Mouse (Mus musculus) liver, embryonic 11.5 days (tissue): Measurements from ENCODE around the gene Il17d. TPM values are rescaled to one million over a fixed set of nuclear protein-coding genes. Genes with fewer than 3 reads are reported as not detected.

Experiments used
- ATAC-seq: fragments of 200-750 bp; cut with Nextera tagmentation; replicated peaks from 2 replicates; pipeline ENCODE4 v1.8.0; 2017; ENCODE audit warnings: moderate number of reproducible peaks, mild to moderate bottlenecking, moderate TSS enrichment, moderate library complexity; ENCODE audit not compliant: low FRiP score
- DNase-seq: peaks from one replicate; pipeline ENCODE4 v3.0.0-alpha.2; 2017; ENCODE audit warnings: low spot score
- H3K27ac ChIP-seq: fragments of 300-500 bp; sonication (generic); 2 replicates; pipeline ENCODE4 v1.5.1; 2014; ENCODE audit warnings: mild to moderate bottlenecking, low read depth, low read length, control low read depth
- H3K27me3 ChIP-seq: fragments of 300-500 bp; sonication (generic); replicated peaks from 2 replicates; pipeline ENCODE4 v1.6.1; 2014; ENCODE audit warnings: low read length, mixed read lengths; ENCODE audit not compliant: control insufficient read depth, insufficient read depth
- H3K36me3 ChIP-seq: fragments of 300-500 bp; sonication (generic); 2 replicates; pipeline ENCODE4 v1.6.1; 2014; ENCODE audit warnings: mild to moderate bottlenecking, low read length, moderate library complexity, mixed read lengths; ENCODE audit not compliant: control insufficient read depth, insufficient read depth
- H3K4me1 ChIP-seq: fragments of 300-500 bp; sonication (generic); replicated peaks from 2 replicates; pipeline ENCODE4 v1.6.1; 2014; ENCODE audit warnings: low read length, mixed read lengths; ENCODE audit not compliant: control insufficient read depth, insufficient read depth
- H3K4me2 ChIP-seq: fragments of 300-500 bp; sonication (generic); 2 replicates; pipeline ENCODE4 v1.6.1; 2014; ENCODE audit warnings: mild to moderate bottlenecking, control low read depth, moderate library complexity
- H3K4me3 ChIP-seq: fragments of 300-500 bp; sonication (generic); 2 replicates; pipeline ENCODE4 v1.5.1; 2014; ENCODE audit warnings: low read depth, low read length, control low read depth
- H3K9ac ChIP-seq: fragments of 300-500 bp; sonication (generic); 2 replicates; pipeline ENCODE4 v1.6.1; 2014; ENCODE audit warnings: low read depth, low read length, control low read depth
- H3K9me3 ChIP-seq: fragments of 300-500 bp; sonication (generic); 2 replicates; pipeline ENCODE4 v1.6.1; 2016; ENCODE audit warnings: low read length, inconsistent platforms, mixed read lengths; ENCODE audit not compliant: control insufficient read depth
- WGBS: fragments of 180-500 bp; shearing (Covaris S2); extraction: QIAGEN DNeasy Blood & Tissue Kit; methylation state at CpG from one replicate; pipeline ENCODE4 v1.1.7; 2014; 5-methylcytosine and 5-hydroxymethylcytosine counted together
- polyA plus RNA-seq: library from polyadenylated mRNA; unstranded; fragments of >200 nt; fragmentation: Nextera tagmentation; extraction: Ambion mirVana; gene quantifications from 2 replicates; pipeline ENCODE4 v1.2.1, GENCODE M21; 2014

The Il17d gene
- polyA plus RNA-seq, result 0.26 and 0.43 TPM in 2 replicates

DNA sequence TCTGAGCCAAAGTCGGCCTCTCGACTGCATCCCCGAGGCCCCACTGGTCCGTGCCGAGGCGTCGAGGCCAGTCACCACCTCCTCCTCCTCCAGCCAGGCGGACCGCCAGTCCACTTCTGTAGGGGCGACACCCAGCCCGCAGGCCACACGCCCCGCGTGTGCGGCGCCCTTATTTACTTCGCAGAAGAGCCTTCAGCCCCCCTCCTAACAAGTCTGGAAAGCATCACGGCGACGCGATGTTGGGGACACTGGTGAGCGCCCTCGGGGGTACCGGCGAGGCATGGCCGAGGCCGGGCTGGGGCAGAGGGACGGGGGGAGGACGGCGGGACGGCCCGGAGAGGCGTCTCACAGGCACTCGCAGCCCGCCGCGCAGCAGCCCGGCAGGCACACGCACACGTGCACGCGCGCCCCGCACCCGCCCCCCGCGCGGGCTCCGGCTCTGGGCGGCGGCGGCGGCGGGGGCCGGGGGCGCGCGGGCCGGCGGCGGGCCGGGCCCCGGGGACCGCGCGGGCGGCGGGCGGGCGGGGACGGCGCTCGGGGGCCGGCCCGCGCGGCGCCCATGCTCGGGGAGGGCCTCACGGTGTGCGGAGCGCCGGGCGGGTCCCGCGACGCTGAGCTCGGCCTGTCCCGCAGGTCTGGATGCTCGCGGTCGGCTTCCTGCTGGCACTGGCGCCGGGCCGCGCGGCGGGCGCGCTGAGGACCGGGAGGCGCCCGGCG is at the start of gene Il17d:
TSS of gene Il17d (plus strand) at position 107 of the 717 bp plus-strand sequence.
- under 1% methylated on average over 48 of the region's 104 CpGs for WGBS
- peaks cover 17% of the 10 kb centered on the region for H3K4me1 ChIP-seq
- peak within 1 kb of the TSS; percentile 68 for H3K4me3 ChIP-seq
- no peak within 1 kb of the TSS for H3K27ac ChIP-seq
- peak within 1 kb of the TSS; percentile 46 for H3K9ac ChIP-seq
- DNase-seq, result no peak
- H3K36me3 ChIP-seq, result no peaks in the 10 kb centered on the region
- ATAC-seq, result peak; percentile 15; the same call in 1 of the 2 replicates
- peak within 1 kb of the TSS; percentile 88 for H3K4me2 ChIP-seq
- no peaks in the 10 kb centered on the region for H3K9me3 ChIP-seq
- H3K27me3 ChIP-seq, result peaks cover 16% of the 10 kb centered on the region

DNA sequence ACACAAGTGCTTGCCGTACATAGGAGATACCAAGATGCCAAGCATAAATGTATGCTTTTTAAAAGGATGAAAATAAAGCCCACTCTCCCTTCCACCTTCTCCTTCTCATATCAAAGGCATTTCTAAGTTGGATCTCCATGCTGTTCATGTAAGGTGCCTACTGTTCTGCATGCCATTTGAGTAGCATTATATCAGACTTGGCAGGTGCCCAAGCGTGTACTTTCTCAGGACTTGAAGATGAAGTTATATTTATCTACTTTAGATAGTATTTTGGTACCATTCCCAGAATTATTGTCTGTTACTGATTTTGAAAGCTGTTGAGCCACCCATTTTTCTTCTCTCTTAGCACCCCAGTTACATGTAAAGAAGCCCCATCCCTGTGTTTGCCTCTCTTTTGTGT is 49.5 kb upstream of the Il17d start:
- H3K4me1 ChIP-seq, result no peaks in the 10 kb centered on the region
- WGBS, result 84% methylated on average over 2 of the region's 2 CpGs

DNA sequence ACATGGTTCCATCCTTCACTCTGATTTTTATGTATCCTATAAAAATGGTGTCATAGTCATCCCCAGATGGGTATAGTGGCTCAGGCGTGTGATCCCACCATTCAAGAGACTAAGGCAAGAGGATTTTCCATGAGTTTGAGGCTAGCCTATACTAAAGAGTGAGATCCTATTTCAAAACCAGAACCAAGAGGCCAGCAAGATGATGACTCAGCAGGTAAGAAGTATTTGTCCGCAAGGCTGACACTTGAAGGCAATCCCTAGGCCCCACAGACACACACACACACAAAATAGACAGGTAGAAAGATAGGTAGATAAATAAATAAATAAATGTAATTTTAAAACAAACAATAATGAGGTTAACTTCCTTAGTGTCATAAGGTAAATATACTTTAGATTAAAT is 42.3 kb upstream of the Il17d start:
- 84% methylated on average over 2 of the region's 2 CpGs for WGBS
- no peak for DNase-seq
- no peaks in the 10 kb centered on the region for H3K4me1 ChIP-seq
- H3K27ac ChIP-seq, result no peak overlapping the region
- H3K4me2 ChIP-seq, result no peak overlapping the region
- no peak overlapping the region for H3K9ac ChIP-seq
- H3K27me3 ChIP-seq, result no peaks in the 10 kb centered on the region
- no peaks in the 10 kb centered on the region for H3K36me3 ChIP-seq
- no peaks in the 10 kb centered on the region for H3K9me3 ChIP-seq
- H3K4me3 ChIP-seq, result no peak overlapping the region
- ATAC-seq, result no peak

More for the DNA sequence above, 49.5 kb upstream of the Il17d start:
- H3K4me2 ChIP-seq, result no peak overlapping the region
- no peak overlapping the region for H3K9ac ChIP-seq
- DNase-seq, result no peak
- ATAC-seq, result no peak
- H3K9me3 ChIP-seq, result no peaks in the 10 kb centered on the region
- no peak overlapping the region for H3K4me3 ChIP-seq
- no peak overlapping the region for H3K27ac ChIP-seq
- H3K27me3 ChIP-seq, result no peaks in the 10 kb centered on the region
- H3K36me3 ChIP-seq, result peaks cover 2% of the 10 kb centered on the region; the same call in 1 of the 2 replicates

DNA sequence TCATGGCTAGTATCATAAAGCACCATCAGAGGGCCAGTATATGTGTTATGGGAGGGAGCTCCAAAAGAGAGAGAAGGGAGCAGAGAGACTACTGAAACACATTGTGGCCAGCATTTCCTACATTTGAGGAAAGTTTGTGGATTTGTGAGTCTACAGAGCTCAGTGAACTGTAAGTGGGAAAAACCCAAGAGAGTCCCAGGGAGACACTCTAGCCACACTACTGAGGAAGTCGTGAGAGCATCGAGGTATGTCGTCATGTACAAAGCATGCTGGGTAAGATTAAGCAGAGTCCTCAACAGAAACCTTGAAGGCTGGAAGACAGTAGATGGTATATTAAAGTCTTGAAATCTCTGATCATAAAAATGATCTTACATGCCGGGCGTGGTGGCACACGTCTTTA is 40.4 kb upstream of the Il17d start:
- H3K9me3 ChIP-seq, result no peaks in the 10 kb centered on the region
- DNase-seq (no peak), ATAC-seq (no peak)
- H3K4me3 ChIP-seq, result no peak overlapping the region
- H3K27me3 ChIP-seq, result no peaks in the 10 kb centered on the region
- H3K9ac ChIP-seq, result no peak overlapping the region
- no peaks in the 10 kb centered on the region for H3K4me1 ChIP-seq
- no peak overlapping the region for H3K27ac ChIP-seq
- H3K36me3 ChIP-seq, result no peaks in the 10 kb centered on the region
- WGBS, result 93% methylated on average over 6 of the region's 6 CpGs
- H3K4me2 ChIP-seq, result no peak overlapping the region

DNA sequence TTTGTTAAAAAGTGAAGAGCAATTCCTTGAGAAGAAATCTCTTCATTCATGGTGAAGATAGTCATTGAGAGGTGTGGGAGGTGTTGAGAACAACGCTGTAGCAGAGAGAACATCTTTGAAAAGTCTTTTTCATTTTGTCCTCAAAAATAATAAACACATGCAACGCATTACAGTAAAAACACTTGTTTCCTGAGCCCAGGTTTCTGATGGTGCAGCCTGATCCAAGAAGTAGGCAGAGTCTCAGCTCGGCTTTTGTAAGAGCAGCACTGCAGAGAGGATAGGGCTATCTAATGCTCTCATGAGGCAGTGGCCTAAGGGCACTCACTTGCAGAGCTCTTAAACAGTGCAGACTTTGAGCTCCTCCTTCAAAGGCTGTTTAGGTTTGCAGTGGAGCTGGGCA is 34.9 kb upstream of the Il17d start:
- no peak overlapping the region for H3K9ac ChIP-seq
- no peak overlapping the region for H3K4me2 ChIP-seq
- H3K4me3 ChIP-seq, result no peak overlapping the region
- H3K27me3 ChIP-seq, result no peaks in the 10 kb centered on the region
- H3K36me3 ChIP-seq, result no peaks in the 10 kb centered on the region
- ATAC-seq (no peak), DNase-seq (no peak)
- no peak overlapping the region for H3K27ac ChIP-seq
- 77% methylated on average over 3 of the region's 3 CpGs for WGBS
- H3K9me3 ChIP-seq, result no peaks in the 10 kb centered on the region
- no peaks in the 10 kb centered on the region for H3K4me1 ChIP-seq

DNA sequence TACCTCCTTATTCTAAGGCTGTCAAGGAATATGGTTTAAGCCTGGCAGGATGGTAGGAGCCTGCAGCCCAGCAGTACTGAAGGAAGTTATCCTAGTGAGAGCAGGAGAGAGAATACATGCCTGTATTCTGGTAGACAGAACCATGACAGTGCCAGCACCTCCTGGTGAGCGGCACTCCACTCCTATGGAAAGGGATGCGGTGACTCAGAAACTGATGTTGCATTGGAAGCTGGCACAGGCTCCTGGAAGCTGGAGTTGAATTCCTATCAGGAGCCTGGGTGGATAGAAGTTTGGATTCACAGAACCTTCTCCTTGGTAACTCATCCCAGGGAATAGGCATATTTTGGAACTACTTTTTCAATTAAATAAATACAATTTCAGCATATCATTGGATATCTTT is 30.7 kb upstream of the Il17d start:
- no peak overlapping the region for H3K4me2 ChIP-seq
- 92% methylated on average over 2 of the region's 2 CpGs for WGBS
- H3K27me3 ChIP-seq, result no peaks in the 10 kb centered on the region
- H3K36me3 ChIP-seq, result no peaks in the 10 kb centered on the region
- H3K9me3 ChIP-seq, result no peaks in the 10 kb centered on the region
- H3K27ac ChIP-seq, result no peak overlapping the region
- no peak for ATAC-seq
- no peak overlapping the region for H3K4me3 ChIP-seq
- no peak overlapping the region for H3K9ac ChIP-seq
- no peaks in the 10 kb centered on the region for H3K4me1 ChIP-seq
- no peak for DNase-seq

DNA sequence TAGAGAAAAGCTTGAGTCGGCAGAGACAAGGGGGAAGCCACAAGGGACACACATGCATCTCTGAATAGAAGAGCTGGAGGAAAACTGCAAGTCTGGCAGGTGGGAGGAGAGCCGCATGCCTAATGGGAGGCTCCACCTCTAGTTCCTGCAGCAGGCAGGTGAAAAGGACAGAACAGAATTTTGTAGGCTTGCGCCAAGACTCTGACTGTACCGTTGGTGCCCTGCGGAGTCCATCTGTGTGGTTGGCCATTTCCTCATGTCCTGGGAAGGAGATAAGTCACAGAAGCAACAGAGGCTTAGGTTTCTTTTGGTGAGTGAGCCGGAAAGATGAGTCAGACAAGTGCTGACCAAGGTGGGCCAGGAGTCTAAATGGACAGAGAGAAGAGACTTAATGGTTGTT is 20.8 kb upstream of the Il17d start:
- no peak overlapping the region for H3K9ac ChIP-seq
- DNase-seq, result no peak
- no peaks in the 10 kb centered on the region for H3K27me3 ChIP-seq
- ATAC-seq, result no peak
- WGBS, result 84% methylated on average over 6 of the region's 6 CpGs
- H3K4me3 ChIP-seq, result no peak overlapping the region
- H3K9me3 ChIP-seq, result no peaks in the 10 kb centered on the region
- no peaks in the 10 kb centered on the region; the same call in 1 of the 2 replicates for H3K36me3 ChIP-seq
- no peaks in the 10 kb centered on the region for H3K4me1 ChIP-seq
- H3K27ac ChIP-seq, result no peak overlapping the region
- H3K4me2 ChIP-seq, result no peak overlapping the region

DNA sequence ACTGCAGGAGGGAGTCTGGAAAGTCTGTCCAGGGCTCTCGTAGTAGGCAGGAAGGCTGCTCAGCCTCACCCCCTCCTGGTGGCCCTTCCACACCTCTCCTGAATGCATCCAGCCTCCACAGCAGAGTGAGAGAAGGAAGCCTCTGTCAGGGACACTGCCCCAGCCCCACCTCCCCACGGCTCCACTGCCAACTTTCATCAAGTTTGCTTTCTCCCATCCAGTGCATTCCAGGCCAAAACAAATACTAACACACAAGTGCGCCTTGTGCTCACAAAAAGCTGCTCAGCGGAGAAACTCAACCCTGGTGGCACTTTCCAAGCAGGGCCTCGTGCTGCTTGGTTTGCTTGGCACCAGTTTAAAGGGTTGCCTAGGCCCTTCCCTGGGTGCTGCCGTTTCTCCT is 15.0 kb upstream of the Il17d start:
- 72% methylated on average over 6 of the region's 6 CpGs for WGBS
- H3K9me3 ChIP-seq, result no peaks in the 10 kb centered on the region
- no peak overlapping the region for H3K4me3 ChIP-seq
- DNase-seq (no peak), ATAC-seq (no peak)
- no peaks in the 10 kb centered on the region for H3K4me1 ChIP-seq
- no peak overlapping the region for H3K4me2 ChIP-seq
- no peak overlapping the region for H3K27ac ChIP-seq
- H3K27me3 ChIP-seq, result no peaks in the 10 kb centered on the region
- no peaks in the 10 kb centered on the region for H3K36me3 ChIP-seq
- H3K9ac ChIP-seq, result no peak overlapping the region

DNA sequence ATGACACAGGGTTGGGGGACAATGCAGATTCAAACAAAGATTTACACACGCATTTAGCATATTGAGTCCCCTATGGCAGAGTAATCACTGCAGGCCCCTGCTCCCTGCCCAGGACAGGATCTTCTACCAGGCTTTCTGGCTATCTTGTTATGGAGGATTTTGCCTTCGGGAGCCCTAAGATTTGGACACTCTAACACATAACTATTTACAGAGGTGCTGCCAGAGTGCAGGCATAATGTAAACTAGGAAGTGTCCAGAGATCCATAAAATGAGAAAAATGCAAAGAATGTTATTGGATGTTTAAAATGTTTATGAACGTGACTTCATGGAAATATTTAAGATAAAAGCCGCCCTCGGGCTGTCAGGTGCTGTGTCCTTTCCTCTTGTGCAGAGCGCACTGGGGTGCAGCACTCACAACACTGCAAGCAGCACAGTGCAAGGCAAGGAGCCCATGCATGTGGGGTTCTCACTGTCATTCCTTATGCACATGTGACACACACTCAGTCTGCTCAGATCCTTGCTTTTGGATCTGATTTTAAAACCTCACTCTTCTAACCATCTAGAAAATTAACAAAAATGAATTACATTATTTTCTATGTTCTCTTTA is 9.3 kb upstream of the Il17d start:
- Histone ChIP-seq H3K9me3 (no peaks in the 10 kb centered on the region), H3K27ac (no peak overlapping the region), H3K4me3 (no peak overlapping the region), H3K4me1 (no peaks in the 10 kb centered on the region), H3K4me2 (no peak overlapping the region), H3K27me3 (no peaks in the 10 kb centered on the region), H3K36me3 (no peaks in the 10 kb centered on the region), H3K9ac (no peak overlapping the region)
- ATAC-seq, result no peak
- WGBS, result 65% methylated on average over 6 of the region's 6 CpGs
- DNase-seq, result no peak
